Mouse (Mus musculus): ENCODE data around the gene Uncx.

GRCm38 (mm10) chr5:139541151-139542042 lies 1.9 kb upstream of the Uncx start:
- TF ChIP-seq CTCF (IDR thresholded peaks at IDR 0.05; ENCODE audit: low read depth) (no peak), EP300 (IDR thresholded peaks at IDR 0.05; ENCODE audit: low read depth) (no peak)

All from liver, postnatal 0 days (tissue).